Mouse (Mus musculus) olfactory bulb, adult 2 months (tissue): ENCODE results near the gene Gm12394. TPM values are rescaled to one million over a fixed set of nuclear protein-coding genes. Genes with fewer than 3 reads are reported as not detected.
"Not testable (repeated sequence)": the region's sequence is repeated elsewhere in the genome, so short reads cannot be mapped to it uniquely, and the experiment has no call there.

Source experiments
- H3K27ac ChIP-seq: fragments of 200-500 bp; 2 replicates; pipeline ENCODE4 v1.5.1; 2012; ENCODE audit warnings: low read depth, low read length; ENCODE audit not compliant: insufficient read depth
- H3K4me1 ChIP-seq: fragments of 200-500 bp; 2 replicates; pipeline ENCODE4 v1.6.1; 2012; ENCODE audit warnings: low read length; ENCODE audit not compliant: control insufficient read depth, insufficient read depth
- H3K4me3 ChIP-seq: fragments of 200-500 bp; 2 replicates; pipeline ENCODE4 v1.5.1; 2012; ENCODE audit warnings: mild to moderate bottlenecking, low read depth, low read length, moderate library complexity; ENCODE audit not compliant: insufficient read depth
- CTCF ChIP-seq: fragments of 200-500 bp; IDR thresholded peaks from 2 replicates; pipeline ENCODE4 v1.5.1; 2012; ENCODE audit warnings: low read depth, mild to moderate bottlenecking, low read length, moderate library complexity; ENCODE audit not compliant: insufficient read depth
- POLR2A ChIP-seq: fragments of 200-500 bp; IDR thresholded peaks from 2 replicates; pipeline ENCODE4 v1.6.1; 2012; ENCODE audit warnings: mild to moderate bottlenecking, low read depth, low read length, moderate library complexity; ENCODE audit not compliant: insufficient read depth
- WGBS: fragments of 180-500 bp; shearing (Covaris S2); methylation state at CpG from one replicate; pipeline ENCODE4 v1.1.7; 2018; 5-methylcytosine and 5-hydroxymethylcytosine counted together
- polyA plus RNA-seq: library from polyadenylated mRNA; stranded (reverse); fragments of >200 nt; gene quantifications from 2 replicates; pipeline ENCODE4 v1.2.4, GENCODE M21; 2012; ENCODE audit warnings: low replicate concordance; ENCODE audit not compliant: missing spikeins, insufficient read depth, insufficient read length

Gene Gm12394
- polyA plus RNA-seq: not detected in 2 replicates

DNA sequence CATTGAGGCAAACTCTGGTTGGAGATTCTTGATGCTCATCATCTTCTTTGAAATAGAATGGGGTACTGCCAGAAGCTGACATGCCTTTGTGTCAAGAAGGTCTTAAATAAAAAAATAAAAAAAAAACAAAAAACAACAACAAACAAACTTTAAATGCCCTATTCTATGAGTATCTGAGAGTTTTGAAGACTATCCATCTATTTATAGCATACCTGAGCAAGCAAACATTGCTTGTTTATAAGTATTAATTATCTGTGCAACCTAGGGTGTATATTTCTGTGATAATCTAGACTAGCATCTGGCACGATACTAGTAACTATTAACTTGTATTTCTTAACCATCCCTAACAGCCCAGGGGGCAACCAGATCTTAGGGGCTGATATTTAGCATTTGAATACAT, at the start of gene Gm12394:
Gene Gm12394, minus strand, starts transcription at position 101 of the 400 bp plus-strand sequence.
- not testable (repeated sequence) for H3K4me3 ChIP-seq, H3K4me1 ChIP-seq, H3K27ac ChIP-seq
- 91% methylated on average over 1 of the region's 1 CpGs for WGBS

DNA sequence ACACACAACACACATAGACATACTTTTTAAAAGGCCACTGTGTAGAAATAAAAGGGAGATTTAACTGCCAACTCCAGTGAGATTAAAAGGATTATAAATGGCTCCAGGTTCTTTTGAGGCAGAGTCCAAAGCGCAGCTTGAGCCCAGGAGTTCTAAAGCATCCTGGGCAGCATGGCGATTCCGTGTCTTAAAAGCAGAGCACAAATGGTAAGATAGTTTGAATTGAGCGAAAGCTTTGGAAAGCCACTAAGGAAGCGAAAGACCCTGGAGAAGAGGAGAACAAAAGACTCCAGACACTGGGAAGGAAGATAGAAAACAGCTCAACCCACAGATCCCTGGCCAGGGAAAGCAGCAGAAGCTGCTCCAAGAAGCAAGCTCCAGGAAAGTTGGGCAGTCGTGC, 48.4 kb upstream of the Gm12394 start:
- no peak for TF ChIP-seq POLR2A
- no peak for TF ChIP-seq CTCF
- H3K4me3 ChIP-seq: no peak overlapping the region
- no peak overlapping the region for H3K27ac ChIP-seq
- H3K4me1 ChIP-seq: 0 out of 2 replicates have a peak, but pooled peaks cover 6% of the 10 kb centered on the region
- 69% methylated on average over 6 of the region's 6 CpGs for WGBS

DNA sequence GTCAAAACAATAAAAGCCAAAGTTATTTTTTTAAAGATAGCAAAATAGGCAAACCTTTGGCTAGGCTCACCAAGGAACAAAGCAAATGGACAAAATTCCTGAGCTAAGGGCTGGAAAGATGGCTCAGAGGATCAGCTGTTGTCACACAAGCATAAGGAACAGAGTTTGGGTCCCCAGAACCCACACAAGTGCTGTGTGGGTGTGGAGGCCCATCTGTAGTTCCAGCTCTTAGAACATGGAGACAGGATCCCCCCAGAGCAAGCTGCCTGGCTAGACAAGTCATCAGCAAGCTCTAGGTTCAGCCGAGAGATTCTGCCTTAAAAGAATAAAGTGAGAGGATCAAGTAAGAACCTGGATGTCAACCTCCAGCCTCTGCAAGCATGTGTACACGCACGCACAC, 48.0 kb upstream of the Gm12394 start:
- 87% methylated on average over 3 of the region's 3 CpGs for WGBS

DNA sequence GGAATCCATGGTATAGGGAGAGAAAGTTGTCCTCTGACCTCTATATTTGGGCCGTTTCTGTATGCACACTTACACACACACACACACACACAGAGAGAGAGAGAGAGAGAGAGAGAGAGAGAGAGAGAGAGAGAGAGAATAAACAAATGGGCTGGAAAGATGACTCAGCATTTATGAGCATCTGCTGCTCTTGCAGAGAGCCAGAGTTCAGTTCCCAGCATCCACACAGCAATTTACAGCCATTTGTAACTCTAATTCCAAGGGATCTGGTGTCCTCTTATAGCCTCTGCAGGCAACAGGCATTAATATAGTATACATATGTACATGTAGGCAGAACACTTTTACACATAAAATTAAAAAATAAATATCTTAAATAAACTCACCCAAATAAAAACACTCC, 47.4 kb upstream of the Gm12394 start:
- Histone ChIP-seq H3K4me3 (no peak overlapping the region), H3K4me1 (0 out of 2 replicates have a peak, but pooled peaks cover 6% of the 10 kb centered on the region), H3K27ac (no peak overlapping the region)
- 90% methylated on average over 1 of the region's 1 CpGs for WGBS
- TF ChIP-seq CTCF: no peak
- no peak for TF ChIP-seq POLR2A

More for the DNA sequence above, 48.0 kb upstream of the Gm12394 start:
- Histone ChIP-seq H3K4me3 (no peak overlapping the region), H3K4me1 (0 out of 2 replicates have a peak, but pooled peaks cover 6% of the 10 kb centered on the region), H3K27ac (no peak overlapping the region)
- TF ChIP-seq POLR2A (no peak), CTCF (no peak)

DNA sequence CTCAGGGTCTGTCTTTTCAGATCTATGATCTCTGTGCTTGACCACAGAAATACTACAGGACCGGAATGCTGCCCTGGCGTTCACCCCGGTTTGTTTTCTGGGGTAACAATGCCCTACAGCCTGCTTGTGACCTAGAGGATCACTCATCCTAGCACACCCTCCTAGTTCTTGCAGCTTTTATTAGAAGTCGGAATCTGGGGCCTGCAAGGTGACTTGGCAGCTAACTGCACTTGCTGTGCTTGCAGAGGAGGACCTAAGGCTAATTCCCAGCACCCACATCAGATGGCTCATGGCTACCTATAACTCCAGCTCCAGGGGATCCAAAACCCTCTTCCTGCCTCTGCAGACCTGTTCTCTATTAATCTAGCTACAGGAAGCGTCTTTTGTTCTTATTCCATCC, 46.2 kb upstream of the Gm12394 start:
- 0 out of 2 replicates have a peak, but pooled peaks cover 6% of the 10 kb centered on the region for H3K4me1 ChIP-seq
- TF ChIP-seq CTCF (no peak), POLR2A (no peak)
- WGBS: 94% methylated on average over 5 of the region's 5 CpGs
- H3K4me3 ChIP-seq: no peak overlapping the region
- H3K27ac ChIP-seq: no peak overlapping the region

- Histone ChIP-seq H3K4me1 (0 out of 2 replicates have a peak, but pooled peaks cover 6% of the 10 kb centered on the region), H3K4me3 (no peak overlapping the region), H3K27ac (no peak overlapping the region)
- no peak for TF ChIP-seq POLR2A
- TF ChIP-seq CTCF: peak; percentile 35; the same call in 1 of the 2 replicates
- 63% methylated on average over 9 of the region's 9 CpGs for WGBS
Observed at GRCm38 (mm10) chr4:42902174-42902573, 45.6 kb upstream of the Gm12394 start.

DNA sequence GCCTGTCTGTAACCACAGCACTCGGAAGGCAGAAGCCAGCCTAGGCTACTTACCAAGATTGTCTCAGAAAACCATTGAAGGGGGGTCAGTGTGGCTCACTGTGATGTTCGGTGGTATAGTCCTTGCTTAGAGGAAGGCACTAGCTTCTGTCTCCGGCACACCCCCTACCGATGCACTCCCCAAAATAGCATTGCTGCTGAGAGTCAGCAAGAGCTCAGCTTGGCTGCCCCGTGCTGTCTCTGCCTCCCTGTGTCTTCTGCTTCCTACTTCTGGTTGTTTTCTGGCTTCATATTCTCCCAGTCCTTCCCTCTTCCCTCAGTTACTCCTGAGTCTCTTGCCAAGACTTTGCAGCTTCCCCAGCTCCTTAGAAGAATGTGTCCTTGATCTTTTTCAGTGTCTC, 44.3 kb upstream of the Gm12394 start:
- Histone ChIP-seq H3K27ac (no peak overlapping the region), H3K4me1 (0 out of 2 replicates have a peak, but pooled peaks cover 6% of the 10 kb centered on the region), H3K4me3 (no peak overlapping the region)
- WGBS: 18% methylated on average over 5 of the region's 5 CpGs
- TF ChIP-seq CTCF (no peak), POLR2A (no peak)

GRCm38 (mm10) chr4:42898914-42899313, 42.3 kb upstream of the Gm12394 start:
- Histone ChIP-seq H3K4me3 (no peak overlapping the region), H3K4me1 (0 out of 2 replicates have a peak, but pooled peaks cover 8% of the 10 kb centered on the region), H3K27ac (no peak overlapping the region)
- TF ChIP-seq POLR2A (no peak), CTCF (no peak)
- 79% methylated on average over 3 of the region's 3 CpGs for WGBS

- no peak overlapping the region for H3K4me3 ChIP-seq
- WGBS: 24% methylated on average over 7 of the region's 7 CpGs
- TF ChIP-seq CTCF (no peak), POLR2A (no peak)
- no peak overlapping the region for H3K27ac ChIP-seq
- H3K4me1 ChIP-seq: 0 out of 2 replicates have a peak, but pooled peaks cover 2% of the 10 kb centered on the region
Observed at GRCm38 (mm10) chr4:42895118-42895517, 38.5 kb upstream of the Gm12394 start.

- Histone ChIP-seq H3K27ac (no peak overlapping the region), H3K4me1 (0 out of 2 replicates have a peak, but pooled peaks cover 2% of the 10 kb centered on the region), H3K4me3 (no peak overlapping the region)
- TF ChIP-seq POLR2A: no peak
- TF ChIP-seq CTCF: no peak
- WGBS: 74% methylated on average over 7 of the region's 7 CpGs
Observed at GRCm38 (mm10) chr4:42891176-42891575, 34.6 kb upstream of the Gm12394 start.
